Mouse (Mus musculus) heart, postnatal 14 days (tissue): ENCODE data around the gene Aven. TPM values are rescaled to one million over a fixed set of nuclear protein-coding genes. Genes with fewer than 3 reads are reported as not detected.

Experiments used
- DNase-seq, 2 experiments: peaks; one replicate each; pipeline ENCODE4 v3.0.0; 2021 to 2022
- intact Hi-C: fragments of 180-260 bp; cut with DNase I; formaldehyde crosslinking; loops from one replicate; pipeline ENCODE4 v1.15.1; 2025
- microRNA-seq, 2 experiments: library from miRNA; unstranded; fragments of <30 nt; microRNA quantifications; one replicate each; pipeline ENCODE4 v1.2.0; 2021 to 2022
- total RNA-seq, 2 experiments: library from RNA; stranded (reverse); gene quantifications; 2 replicates each; pipeline ENCODE4 v1.2.3; 2021

The Aven gene
- total RNA-seq, 2 experiments from 2014 or later, result 16.9 to 17.1 TPM

DNA sequence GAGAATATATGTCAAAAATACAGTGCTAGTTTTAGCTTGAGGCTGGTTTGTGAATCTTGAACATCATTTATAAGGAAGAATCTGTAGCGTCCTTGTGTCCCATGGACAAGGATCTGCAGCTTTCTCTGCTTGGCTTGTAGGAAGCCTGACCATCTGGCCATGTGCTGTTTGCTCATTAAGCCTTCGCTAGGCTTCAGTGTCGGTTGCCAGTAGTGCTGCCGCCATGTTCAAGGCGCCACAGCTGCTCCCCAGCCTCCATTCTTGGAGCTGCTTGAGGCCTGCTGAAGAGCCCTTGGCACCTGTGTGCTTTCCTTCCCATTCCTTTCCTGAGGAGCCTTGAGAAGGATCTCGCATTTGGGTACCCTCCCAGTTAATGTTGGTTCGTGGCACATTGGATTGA is 121.6 kb downstream of the Aven start:
- DNase-seq, result no peak
- intact Hi-C loops, result loop anchor here (10.0 kb wide), 1 partner anchor 110 kb away; no protein-coding TSS in a partner anchor

DNA sequence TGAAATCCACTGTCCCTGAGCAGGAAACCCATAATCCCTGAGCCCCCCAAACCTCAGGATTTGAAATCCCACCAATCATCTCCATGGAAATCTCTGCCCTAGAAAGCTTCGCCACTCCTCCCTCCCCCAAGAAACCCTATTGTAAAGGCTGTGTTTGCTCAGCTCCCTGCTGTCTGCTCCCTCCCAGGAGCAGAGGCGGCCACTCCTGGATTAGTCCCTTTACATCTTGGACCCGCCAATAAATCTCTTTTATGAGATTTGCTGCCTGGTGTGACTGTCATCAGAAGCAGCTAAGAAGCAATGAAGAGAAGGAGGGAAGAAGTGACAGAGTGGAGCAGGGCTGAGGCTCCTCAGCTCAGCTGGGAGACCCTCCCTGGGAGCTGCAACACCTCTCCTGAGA is 124.4 kb downstream of the Aven start:
- no peak for DNase-seq
- intact Hi-C loops, result loop anchor here (10.0 kb wide), 1 partner anchor 112 kb away; no protein-coding TSS in a partner anchor

DNA sequence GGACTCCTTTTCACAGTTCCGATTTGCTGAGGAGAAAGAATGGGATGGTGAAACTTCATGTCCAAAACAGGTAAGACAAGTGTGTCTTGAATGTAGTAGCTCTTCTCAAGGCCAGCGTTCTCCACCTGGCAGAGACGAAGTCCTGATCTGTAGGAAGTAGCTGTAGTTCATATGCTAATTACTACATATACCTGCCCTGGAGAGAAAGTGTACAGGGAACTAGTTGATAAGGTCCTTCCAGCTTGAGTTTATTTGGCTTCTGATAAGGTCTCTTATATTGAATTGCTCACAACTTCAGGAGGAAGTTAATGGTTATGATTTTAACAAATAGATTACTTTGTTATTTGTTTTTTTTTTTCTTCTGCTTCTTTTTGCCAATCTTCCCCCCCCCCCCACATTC is 132.4 kb downstream of the Aven start:
- intact Hi-C loops, result no loop called here
- DNase-seq, result no peak

DNA sequence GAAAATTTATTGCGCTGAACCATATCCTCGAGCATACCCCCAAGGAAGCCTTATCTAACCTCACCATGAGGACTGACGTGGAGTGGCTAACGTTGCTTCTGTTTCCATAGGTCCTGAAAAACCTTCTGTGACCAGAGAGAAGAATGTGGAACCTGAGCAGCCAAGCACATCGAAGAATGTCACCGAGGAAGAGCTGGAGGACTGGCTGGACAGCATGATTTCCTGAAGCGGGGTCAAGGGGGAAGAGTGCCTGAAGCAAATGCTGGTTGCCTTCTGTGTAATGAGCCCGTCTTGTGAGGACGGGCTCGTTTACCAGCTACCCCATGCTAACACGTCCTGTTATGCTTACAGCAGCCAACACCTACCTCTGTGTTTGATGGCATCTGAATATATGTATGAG is 137.9 kb downstream of the Aven start:
- intact Hi-C loops, result no loop called here
- no peak for DNase-seq

DNA sequence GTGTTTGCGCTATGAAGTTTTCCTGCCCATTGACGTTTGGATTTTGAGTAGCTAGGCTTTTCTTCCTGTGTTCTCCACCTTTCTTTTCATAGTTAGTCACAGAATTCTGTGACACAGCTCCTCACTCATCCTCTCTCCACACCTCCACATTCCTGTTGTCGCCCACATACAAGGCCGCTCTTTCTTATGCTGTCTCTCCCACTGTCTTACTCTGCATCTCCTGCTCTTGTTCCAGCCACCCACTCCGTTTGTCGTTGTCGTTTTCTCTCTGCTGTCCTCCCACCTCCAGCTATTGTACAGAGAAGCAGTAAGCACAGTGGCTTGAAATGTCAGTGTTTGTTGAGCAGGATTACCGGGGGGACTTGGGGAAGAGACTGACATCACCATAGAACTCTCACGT is 139.8 kb downstream of the Aven start:
- no peak for DNase-seq
- intact Hi-C loops, result no loop called here

DNA sequence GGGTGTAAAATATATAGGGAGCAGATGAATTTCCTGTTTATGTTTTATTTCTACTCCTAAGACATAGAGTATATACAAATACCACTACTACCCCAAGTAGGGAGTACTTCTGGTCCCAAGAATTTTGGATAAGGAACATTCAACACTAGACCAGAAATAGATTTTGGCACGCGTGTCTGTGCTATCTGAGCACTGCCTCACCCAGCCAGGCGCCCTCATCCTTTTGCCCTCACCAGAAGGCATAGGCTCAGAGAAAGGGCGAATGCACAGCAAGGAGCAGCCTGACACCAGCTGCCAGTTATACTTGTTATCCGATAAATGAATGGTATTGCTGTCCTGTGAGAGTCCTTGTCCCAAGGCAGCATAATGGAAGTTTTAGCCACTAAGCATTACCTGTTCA is 144.4 kb downstream of the Aven start:
- intact Hi-C loops, result no loop called here

DNA sequence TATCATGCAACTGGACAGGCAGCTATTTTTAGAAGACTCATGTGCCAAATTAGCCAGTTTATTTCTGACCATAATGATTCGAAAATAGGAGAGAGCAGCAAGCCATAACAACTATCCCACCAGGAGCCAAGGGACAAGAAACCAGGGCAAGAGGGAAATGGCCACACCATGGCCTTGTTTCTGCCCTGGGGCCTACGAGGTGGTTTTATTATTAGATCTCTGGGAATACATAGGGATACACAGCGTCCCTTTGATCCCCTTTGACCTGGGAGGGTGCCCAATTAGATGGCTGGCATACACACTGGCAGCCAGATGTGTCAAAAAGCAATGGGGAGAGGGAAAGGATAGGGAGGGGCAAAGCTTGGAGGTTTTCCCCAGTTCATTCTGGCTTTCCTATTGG is 161.1 kb downstream of the Aven start:
- no peak for DNase-seq

More for the DNA sequence above, 144.4 kb downstream of the Aven start:
- DNase-seq, result peak; percentile 26 to 59

DNA sequence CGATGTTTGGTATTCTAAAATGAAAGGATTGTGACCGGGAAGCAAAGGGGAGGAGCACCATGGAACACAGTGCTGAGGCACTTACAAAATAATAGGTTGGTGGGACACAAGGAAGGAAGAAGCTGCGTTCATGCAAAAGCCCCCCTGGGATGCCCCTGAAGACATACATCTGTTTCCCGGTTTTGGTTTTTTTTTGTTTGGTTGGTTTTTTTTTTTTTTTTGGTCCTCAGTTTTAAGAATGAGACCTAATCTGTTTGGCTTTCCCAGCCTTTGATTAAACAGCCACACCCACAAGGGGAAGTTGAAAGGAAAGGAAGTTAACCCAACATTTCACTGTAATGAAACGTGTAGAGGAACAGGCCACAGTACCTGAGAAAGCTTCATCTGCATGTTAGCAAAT is 163.4 kb downstream of the Aven start:
- no peak for DNase-seq
- intact Hi-C loops, result no loop called here

More for the DNA sequence above, 161.1 kb downstream of the Aven start:
- intact Hi-C loops, result no loop called here

DNA sequence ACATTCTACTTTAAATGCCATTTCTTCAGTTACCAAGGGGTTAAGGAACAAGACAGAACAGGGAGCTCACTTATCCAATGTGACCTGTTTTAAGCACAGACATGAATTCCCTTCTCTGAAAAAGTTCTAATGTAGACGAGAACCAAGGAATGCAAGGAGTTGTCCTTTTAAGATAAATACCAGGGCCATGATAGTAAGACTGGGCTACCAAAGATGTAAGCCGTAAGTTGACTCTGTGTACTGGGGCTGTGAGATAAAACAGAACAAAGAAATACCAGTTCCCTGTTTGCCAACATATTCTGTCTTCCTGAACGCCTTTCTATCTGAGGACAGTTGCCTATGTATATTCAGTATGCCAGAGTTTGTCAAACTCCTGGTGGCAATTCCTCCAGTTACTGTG is 176.7 kb downstream of the Aven start:
- DNase-seq, result no peak
- intact Hi-C loops, result no loop called here

DNA sequence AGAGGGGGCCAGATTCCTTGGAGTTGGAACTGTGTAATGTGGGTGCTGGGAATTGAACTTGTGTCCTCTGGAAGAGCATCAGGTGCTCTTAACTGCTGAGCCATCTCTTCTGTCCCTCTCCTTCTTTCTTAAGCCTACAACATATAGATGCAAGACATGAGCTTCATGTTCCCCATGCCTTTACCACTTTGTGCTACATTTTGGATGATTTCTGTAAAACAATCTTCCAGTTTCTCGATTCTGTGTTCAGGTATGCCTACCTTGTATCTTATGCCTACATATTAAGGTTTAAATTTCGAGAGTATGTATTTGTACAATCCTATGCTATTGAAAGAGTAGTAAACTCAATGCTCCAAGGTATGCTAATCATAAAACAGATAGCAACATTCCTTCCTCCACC is 183.4 kb downstream of the Aven start:
- intact Hi-C loops, result no loop called here
- DNase-seq, result no peak

DNA sequence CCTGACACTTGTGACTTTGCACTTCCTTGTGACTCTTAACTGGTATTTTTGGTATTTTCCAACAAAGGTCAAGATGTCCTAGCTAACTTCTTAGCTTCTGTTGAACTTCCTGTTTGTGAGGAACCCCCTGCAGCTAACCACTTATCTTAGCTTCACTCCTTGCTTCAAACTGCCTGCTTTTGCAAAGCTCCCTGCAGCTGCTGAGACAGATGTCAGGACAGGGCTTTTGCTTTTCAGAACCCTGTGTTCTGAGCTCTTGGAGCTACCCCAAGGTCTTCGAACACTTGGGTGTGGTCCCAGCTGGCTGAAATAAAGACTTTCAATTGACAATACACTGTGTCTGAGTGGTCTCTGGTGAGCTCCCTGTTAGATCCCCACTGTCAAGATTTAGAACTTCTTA is 184.0 kb downstream of the Aven start:
- intact Hi-C loops, result no loop called here
- DNase-seq, result peak; percentile 19 to 39

DNA sequence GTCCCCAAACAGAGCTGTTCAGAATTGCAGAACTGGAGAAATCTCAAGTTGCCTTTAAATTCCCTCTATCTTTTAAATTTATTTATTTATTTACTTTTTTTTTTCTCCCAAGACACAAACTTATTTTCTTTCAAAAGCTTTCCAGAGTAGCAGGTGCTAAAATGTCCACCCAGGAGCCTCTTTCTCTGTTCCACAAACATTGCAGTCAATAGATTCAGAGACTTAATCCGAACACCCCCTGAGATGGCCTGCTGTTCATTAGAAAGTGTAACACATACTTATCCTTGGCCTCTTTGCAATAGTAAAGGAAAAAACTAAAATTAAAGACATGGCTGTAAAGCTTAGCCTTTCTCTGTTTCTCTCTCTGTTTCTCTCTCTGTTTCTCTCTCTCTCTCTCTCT is 184.5 kb downstream of the Aven start:
- no peak for DNase-seq
- intact Hi-C loops, result no loop called here

DNA sequence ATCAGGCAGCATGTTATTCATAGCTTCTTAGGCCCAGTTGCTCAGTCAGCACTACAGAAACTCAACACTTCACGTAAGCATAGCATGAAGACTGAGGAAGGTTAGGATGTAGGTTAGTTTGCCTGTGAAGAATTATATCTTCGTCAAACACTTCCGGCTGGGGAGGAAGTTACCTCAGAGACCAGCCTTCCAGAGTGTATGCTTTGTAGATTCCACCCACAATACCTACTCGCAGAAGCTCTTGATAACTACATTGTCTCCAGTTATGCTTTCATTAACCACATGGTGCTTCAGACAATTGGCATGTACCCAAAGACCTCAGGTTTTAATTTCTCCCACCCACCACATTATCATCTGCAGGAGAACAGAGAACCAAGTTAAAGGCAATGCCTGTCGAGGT is 189.1 kb downstream of the Aven start:
- DNase-seq, result no peak
- intact Hi-C loops, result no loop called here

Small RNA genes lying within 50 kb of the gene (microRNA-seq; reads per million reads assigned to microRNA genes)
- 0 reads per million in 2 experiments for gene Gm44374

Other genes starting within 250 kb of the Aven start
- not detected for gene Nutm1, start 233.7 kb upstream of the Aven start, total RNA-seq
- gene Nop10, start 231.0 kb upstream of the Aven start, total RNA-seq, result 10 to 100 TPM; 57.1 to 64.2 TPM
- 10 to 100 TPM; 40.7 to 42.8 TPM for gene Slc12a6, start 227.1 kb upstream of the Aven start, total RNA-seq
- gene Gm21985, start 226.7 kb upstream of the Aven start, total RNA-seq, result under 1 TPM in 1 of 2 experiments, not detected in 1; 0.51 TPM
- gene Emc4, start 124.9 kb upstream of the Aven start, total RNA-seq, result 10 to 100 TPM; 61.2 to 67.8 TPM
- gene Katnbl1, start 113.8 kb upstream of the Aven start, total RNA-seq, result 1 to 10 TPM; 7.3 to 7.6 TPM
- 10 to 100 TPM; 15.2 to 15.5 TPM for gene Emc7, start 38.0 kb upstream of the Aven start, total RNA-seq
- not detected for gene Chrm5, start 12.2 kb upstream of the Aven start, total RNA-seq